Mouse (Mus musculus) CH12.LX (cell line): ENCODE data around the gene Syna. TPM values are rescaled to one million over a fixed set of nuclear protein-coding genes. Genes with fewer than 3 reads are reported as not detected.

Source experiments
- DNase-seq: peaks from one replicate; pipeline ENCODE4 v3.0.0-alpha.2; 2013; ENCODE audit errors: extremely low read depth
- H3K27ac ChIP-seq: 2 replicates; pipeline ENCODE4 v1.5.1; 2012; ENCODE audit warnings: low read depth, mild to moderate bottlenecking, control low read depth, moderate library complexity; ENCODE audit not compliant: insufficient read depth
- H3K27me3 ChIP-seq: replicated peaks from 2 replicates; pipeline ENCODE3; 2012; ENCODE audit warnings: inconsistent platforms
- H3K36me3 ChIP-seq, 2 experiments: replicated peaks in 1 of 2; 2 replicates each; pipeline versions ENCODE3 to v1.6.1; 2012; ENCODE audit warnings: inconsistent platforms in 1 of 2, low read length in 1 of 2, mild to moderate bottlenecking in 1 of 2, mixed read lengths in 1 of 2, moderate library complexity in 1 of 2; ENCODE audit not compliant: control insufficient read depth in 1 of 2, insufficient read depth in 1 of 2
- H3K4me1 ChIP-seq, 2 experiments: 2 replicates each; pipeline ENCODE4 v1.6.1; 2012; ENCODE audit warnings: inconsistent platforms in 1 of 2, moderate library complexity in 1 of 2; ENCODE audit not compliant: insufficient read depth in 2 of 2, control insufficient read depth in 1 of 2
- H3K4me2 ChIP-seq: 2 replicates; pipeline ENCODE4 v1.6.1; 2012; ENCODE audit warnings: low read depth, mild to moderate bottlenecking, control low read depth; ENCODE audit not compliant: poor library complexity, insufficient read depth, severe bottlenecking
- H3K4me3 ChIP-seq, 3 experiments: fragments of 150-350 bp in 1 of 3; sonication (generic) in 1 of 3; replicated peaks in 1 of 3; 2 replicates each; pipeline versions ENCODE3 to v1.5.1; 2011 to 2012; ENCODE audit warnings: low read depth in 2 of 3, low read length in 2 of 3, mild to moderate bottlenecking in 2 of 3, moderate library complexity in 2 of 3, control low read depth in 1 of 3, improper control_type of control experiment in 1 of 3, inconsistent platforms in 1 of 3, mixed read lengths in 1 of 3; ENCODE audit not compliant: poor library complexity in 1 of 3
- H3K79me2 ChIP-seq: replicated peaks from 2 replicates; pipeline ENCODE4 v1.6.1; 2012; ENCODE audit warnings: mild to moderate bottlenecking, moderate library complexity; ENCODE audit not compliant: control insufficient read depth, poor library complexity, insufficient read depth, severe bottlenecking; ENCODE audit errors: extremely low read depth
- H3K9ac ChIP-seq: 2 replicates; pipeline ENCODE4 v1.6.1; 2012; ENCODE audit warnings: low read depth, mild to moderate bottlenecking, control low read depth, moderate library complexity; ENCODE audit not compliant: insufficient read depth
- H3K9me3 ChIP-seq: replicated peaks from 2 replicates; pipeline ENCODE3; 2012; ENCODE audit warnings: low read length, inconsistent platforms, mixed read lengths
- E2F4 ChIP-seq: IDR thresholded peaks from 2 replicates; pipeline ENCODE4 v1.6.1; 2011; ENCODE audit warnings: low read depth, low read length, improper control_type of control experiment; ENCODE audit not compliant: insufficient replicate concordance
- ELF1 ChIP-seq: IDR thresholded peaks from 2 replicates; pipeline ENCODE4 v1.6.1; 2014; ENCODE audit warnings: low read depth, mild to moderate bottlenecking, inconsistent platforms, low read length, improper control_type of control experiment
- GABPA ChIP-seq: IDR thresholded peaks from 2 replicates; pipeline ENCODE4 v1.6.1; 2012; ENCODE audit warnings: low read depth, low read length, improper control_type of control experiment, inconsistent platforms; ENCODE audit not compliant: insufficient replicate concordance
- HCFC1 ChIP-seq: IDR thresholded peaks from 2 replicates; pipeline ENCODE4 v1.6.1; 2012; ENCODE audit warnings: low read depth, mild to moderate bottlenecking, inconsistent platforms, low read length, improper control_type of control experiment
- IRF4 ChIP-seq: IDR thresholded peaks from 2 replicates; pipeline ENCODE4 v1.6.1; 2014; ENCODE audit warnings: low read depth, mild to moderate bottlenecking, inconsistent platforms, low read length, improper control_type of control experiment
- JUN ChIP-seq: IDR thresholded peaks from 2 replicates; pipeline ENCODE4 v1.6.1; 2011; ENCODE audit warnings: low read depth, mild to moderate bottlenecking, low read length, improper control_type of control experiment, moderate library complexity; ENCODE audit not compliant: insufficient read depth
- MAFK ChIP-seq: IDR thresholded peaks from 2 replicates; pipeline ENCODE4 v1.6.1; 2011; ENCODE audit warnings: low read length, improper control_type of control experiment; ENCODE audit not compliant: insufficient replicate concordance
- MAX ChIP-seq: IDR thresholded peaks from 2 replicates; pipeline ENCODE4 v1.6.1; 2011; ENCODE audit warnings: low read length, improper control_type of control experiment
- PAX5 ChIP-seq: IDR thresholded peaks from 2 replicates; pipeline ENCODE4 v1.6.1; 2012; ENCODE audit warnings: low read length, inconsistent platforms, mixed read lengths
- POLR2AphosphoS2 ChIP-seq: IDR thresholded peaks from 2 replicates; pipeline ENCODE4 v1.6.1; 2011; ENCODE audit warnings: low read depth, low read length, improper control_type of control experiment
- TCF12 ChIP-seq: IDR thresholded peaks from 2 replicates; pipeline ENCODE4 v1.6.1; 2014; ENCODE audit warnings: low read depth, mild to moderate bottlenecking, inconsistent platforms, low read length, improper control_type of control experiment
- UBTF ChIP-seq: IDR thresholded peaks from 2 replicates; pipeline ENCODE4 v1.6.1; 2012; ENCODE audit warnings: low read depth, mild to moderate bottlenecking, inconsistent platforms, low read length, improper control_type of control experiment, moderate library complexity
- USF2 ChIP-seq: conservative IDR thresholded peaks from 2 replicates; pipeline ENCODE4 v1.6.1; 2011; ENCODE audit warnings: low read depth, low read length, improper control_type of control experiment
- ZC3H11A ChIP-seq: IDR thresholded peaks from 2 replicates; pipeline ENCODE4 v1.6.1; 2012; ENCODE audit warnings: low read depth, mild to moderate bottlenecking, inconsistent platforms, low read length, improper control_type of control experiment
- ZKSCAN1 ChIP-seq: IDR thresholded peaks from 2 replicates; pipeline ENCODE4 v1.6.1; 2012; ENCODE audit warnings: low read depth, inconsistent platforms, low read length, improper control_type of control experiment, borderline replicate concordance
- ZMIZ1 ChIP-seq: IDR thresholded peaks from 2 replicates; pipeline ENCODE4 v1.6.1; 2012; ENCODE audit warnings: low read depth, mild to moderate bottlenecking, inconsistent platforms, low read length, improper control_type of control experiment
- ZNF384 ChIP-seq: IDR thresholded peaks from 2 replicates; pipeline ENCODE4 v1.6.1; 2012; ENCODE audit warnings: low read depth, low read length, improper control_type of control experiment, inconsistent platforms
- dilution Hi-C: fragments of 300-500 bp; cut with MboI; formaldehyde crosslinking; loops from 2 replicates; pipeline ENCODE4 v1.14.3; 2020; ENCODE audit warnings: low sequenced_read_pairs; ENCODE audit not compliant: extremely low pct_unique_long_range_greater_than_20kb, extremely low pct_ligation_motif_present
- in situ Hi-C: fragments of 300-500 bp; cut with MboI; formaldehyde crosslinking; loops from 3 replicates; pipeline ENCODE4 v1.14.3; 2019; ENCODE audit warnings: low sequenced_read_pairs, low pct_ligation_motif_present, low pct_unique_long_range_greater_than_20kb, mixed read lengths
- polyA plus RNA-seq: library from polyadenylated mRNA; unstranded; fragments of >175 nt; gene quantifications from 2 replicates; pipeline ENCODE4 v1.2.1, GENCODE M21; 2012; ENCODE audit warnings: low read depth; ENCODE audit not compliant: insufficient read length
- total RNA-seq, 2 experiments: library from RNA; depleted of rRNA; stranded (reverse); fragments of 300-350 nt in 1 of 2; fragments of >200 nt in 1 of 2; gene quantifications; 2 replicates each; pipeline ENCODE4 v1.2.3; 2012 to 2014

Syna gene
- total and polyA plus RNA-seq, 3 experiments: 0.13 to 4.0 (median 0.13) TPM

GRCm38 (mm10) chr5:134555463-134556164 is 4.4 kb downstream of the Syna start:
- no peak overlapping the region for H3K27ac ChIP-seq
- DNase-seq: no peak
- no peaks in the 10 kb centered on the region for H3K9me3 ChIP-seq
- H3K79me2 ChIP-seq: no peaks in the 10 kb centered on the region
- H3K27me3 ChIP-seq: no peaks in the 10 kb centered on the region
- dilution Hi-C loops: no loop called here
- H3K4me1 ChIP-seq: peaks cover 6 to 25% of the 10 kb centered on the region in 2 experiments
- no peak overlapping the region for H3K9ac ChIP-seq
- H3K4me2 ChIP-seq: no peak overlapping the region
- H3K4me3 ChIP-seq: no peak overlapping the region
- H3K36me3 ChIP-seq: peaks cover 0 to 4% of the 10 kb centered on the region in 2 experiments
- TF ChIP-seq UBTF: no peak
- TF ChIP-seq ZMIZ1: no peak
- no peak for TF ChIP-seq IRF4
- TF ChIP-seq ZNF384: no peak
- no peak for TF ChIP-seq E2F4
- TF ChIP-seq MAFK: no peak
- TF ChIP-seq JUN: no peak
- no peak for TF ChIP-seq ZKSCAN1
- TF ChIP-seq ELF1: no peak
- no peak for TF ChIP-seq GABPA
- in situ Hi-C loops: no loop called here

- Histone ChIP-seq H3K79me2 (no peaks in the 10 kb centered on the region), H3K36me3 (peaks cover 0 to 2% of the 10 kb centered on the region in 2 experiments), H3K4me2 (no peak overlapping the region), H3K9ac (no peak overlapping the region), H3K27ac (no peak overlapping the region), H3K9me3 (no peaks in the 10 kb centered on the region), H3K27me3 (no peaks in the 10 kb centered on the region), H3K4me1 (peaks cover 6 to 38% of the 10 kb centered on the region in 2 experiments), H3K4me3 (no peak overlapping the region)
- TF ChIP-seq ZC3H11A (no peak), HCFC1 (no peak), ZNF384 (no peak), UBTF (no peak), USF2 (no peak), POLR2AphosphoS2 (no peak), TCF12 (no peak), PAX5 (no peak), MAX (no peak)
- dilution Hi-C loops: no loop called here
- in situ Hi-C loops: loop anchor here (5.0 kb wide), 1 partner anchor 47 kb away; no protein-coding TSS in a partner anchor
- no peak for DNase-seq
These were observed 5.9 kb downstream of the Syna start for GRCm38 (mm10) chr5:134553951-134554546.
